Mouse (Mus musculus): Measurements from ENCODE around the gene Cntf. TPM values are rescaled to one million over a fixed set of nuclear protein-coding genes. Genes with fewer than 3 reads are reported as not detected.
A peak's percentile ranks its signal among the peaks of the same experiment; 100 is the strongest.

Gene Cntf
- 1 to 10 TPM; 1.6 to 2.0 TPM for total RNA-seq (2021)
- long read RNA-seq, experiment 1, result 0 reads
- long read RNA-seq, experiment 2, partial matches to known transcripts, result 0 of 1 reads
- long read RNA-seq, experiment 2, other reads (novel, unspliced or antisense), result 0 of 1 reads

- intact Hi-C loops (cut with DNase I), result no loop called here
- no peak for DNase-seq
These were observed at the start of gene Cntf for GRCm38 (mm10) chr19:12765308-12765707. Cntf (minus strand) TSS chr19:12765632.

GRCm38 (mm10) chr19:12813883-12814282, 48.5 kb upstream of the Cntf start:
- DNase-seq, result no peak
- intact Hi-C loops (cut with DNase I), result no loop called here

- intact Hi-C loops (cut with DNase I), result no loop called here
- no peak for DNase-seq
These were observed 47.4 kb upstream of the Cntf start for GRCm38 (mm10) chr19:12812644-12813364.

- intact Hi-C loops (cut with DNase I), result no loop called here
- DNase-seq, result no peak
These were observed 40.8 kb upstream of the Cntf start for GRCm38 (mm10) chr19:12806214-12806613.

GRCm38 (mm10) chr19:12805730-12806129, 40.3 kb upstream of the Cntf start:
- DNase-seq, result no peak
- intact Hi-C loops (cut with DNase I), result no loop called here

- intact Hi-C loops (cut with DNase I), result no loop called here
- no peak for DNase-seq
These were observed 38.8 kb upstream of the Cntf start for GRCm38 (mm10) chr19:12804237-12804636.

- DNase-seq, result no peak
- intact Hi-C loops (cut with DNase I), result no loop called here
These were observed 37.4 kb upstream of the Cntf start for GRCm38 (mm10) chr19:12802830-12803229.

- no peak for DNase-seq
- intact Hi-C loops (cut with DNase I), result no loop called here
These were observed 35.6 kb upstream of the Cntf start for GRCm38 (mm10) chr19:12801046-12801445.

- intact Hi-C loops (cut with DNase I), result no loop called here
- no peak for DNase-seq
These were observed 35.2 kb upstream of the Cntf start for GRCm38 (mm10) chr19:12800621-12801020.

- intact Hi-C loops (cut with DNase I), result loop anchor here (5.0 kb wide), 3 partner anchors 202 to 282 kb away; partner anchors contain the start of gene Gm4952
- DNase-seq, result no peak
These were observed 33.6 kb upstream of the Cntf start for GRCm38 (mm10) chr19:12799081-12799480.

- DNase-seq, result no peak
- intact Hi-C loops (cut with DNase I), result loop anchor here (5.0 kb wide), 3 partner anchors 201 to 281 kb away; partner anchors contain the start of gene Gm4952
These were observed 33.0 kb upstream of the Cntf start for GRCm38 (mm10) chr19:12798404-12798803.

GRCm38 (mm10) chr19:12797071-12797470, 31.6 kb upstream of the Cntf start:
- DNase-seq, result peak in 1 of 2 experiments; percentile 39
- intact Hi-C loops (cut with DNase I), result loop anchor here (2.0 to 5.0 kb wide), 4 partner anchors 74 to 280 kb away; partner anchors contain the start of gene Gm4952

GRCm38 (mm10) chr19:12796328-12796931, 31.0 kb upstream of the Cntf start:
- no peak for DNase-seq
- intact Hi-C loops (cut with DNase I), result loop anchor here (2.0 to 5.0 kb wide), 4 partner anchors 74 to 279 kb away; partner anchors contain the start of gene Gm4952

- peak; percentile 94 to 98 for DNase-seq
- intact Hi-C loops (cut with DNase I), result loop anchor here (2.0 to 5.0 kb wide), 4 partner anchors 73 to 278 kb away; partner anchors contain the start of gene Gm4952
These were observed 30.3 kb upstream of the Cntf start, which contains the start of the genes Zfp91 and Lpxn for GRCm38 (mm10) chr19:12795511-12796327. Zfp91 (minus strand) TSS chr19:12796126. Lpxn (plus strand) TSS chr19:12796193.

- intact Hi-C loops (cut with DNase I), result loop anchor here (5.0 kb wide), 3 partner anchors 198 to 278 kb away; partner anchors contain the start of gene Gm4952
- no peak for DNase-seq
These were observed 29.7 kb upstream of the Cntf start for GRCm38 (mm10) chr19:12795110-12795509.

- intact Hi-C loops (cut with DNase I), result loop anchor here (5.0 kb wide), 3 partner anchors 197 to 277 kb away; partner anchors contain the start of gene Gm4952
- DNase-seq, result peak; percentile 96
These were observed 28.9 kb upstream of the Cntf start for GRCm38 (mm10) chr19:12794056-12795044.

GRCm38 (mm10) chr19:12792374-12792773, 26.9 kb upstream of the Cntf start:
- intact Hi-C loops (cut with DNase I), result no loop called here

GRCm38 (mm10) chr19:12787721-12788120, 22.3 kb upstream of the Cntf start:
- DNase-seq, result no peak
- intact Hi-C loops (cut with DNase I), result no loop called here

More at GRCm38 (mm10) chr19:12792374-12792773, 26.9 kb upstream of the Cntf start:
- no peak for DNase-seq

- intact Hi-C loops (cut with DNase I), result no loop called here
- DNase-seq, result no peak
These were observed 21.5 kb upstream of the Cntf start for GRCm38 (mm10) chr19:12786803-12787395.

Data from heart, postnatal 14 days (tissue).